Mouse (Mus musculus): Measurements from ENCODE around the gene Ranbp17.

Gene Ranbp17

GRCm38 (mm10) chr11:33195531-33196446, 317.8 kb downstream of the Ranbp17 start:
- DNase-seq = no peak

- no peak for DNase-seq
These were observed 318.5 kb downstream of the Ranbp17 start for GRCm38 (mm10) chr11:33195061-33195460.

GRCm38 (mm10) chr11:33193695-33194094, 319.9 kb downstream of the Ranbp17 start:
- no peak for DNase-seq

GRCm38 (mm10) chr11:33181804-33182203, 331.7 kb downstream of the Ranbp17 start:
- no peak for DNase-seq

GRCm38 (mm10) chr11:33180701-33181116, 332.8 kb downstream of the Ranbp17 start:
- DNase-seq = no peak

GRCm38 (mm10) chr11:33179802-33180201, 333.7 kb downstream of the Ranbp17 start:
- no peak for DNase-seq

GRCm38 (mm10) chr11:33176525-33177245, 336.9 kb downstream of the Ranbp17 start:
- DNase-seq = peak; percentile 34 to 63

- DNase-seq = no peak
These were observed 337.8 kb downstream of the Ranbp17 start for GRCm38 (mm10) chr11:33175768-33176167.

- DNase-seq = peak; percentile 40 to 75
These were observed 343.1 kb downstream of the Ranbp17 start for GRCm38 (mm10) chr11:33170489-33170888.

GRCm38 (mm10) chr11:33162998-33163506, 350.5 kb downstream of the Ranbp17 start, which contains the start of gene Npm1:
Gene Npm1, minus strand, starts transcription at chr11:33163206.
- peak; percentile 99 for DNase-seq

- peak; percentile 64 to 80 for DNase-seq
These were observed 351.1 kb downstream of the Ranbp17 start for GRCm38 (mm10) chr11:33162211-33162997.

All from kidney, postnatal 36 days (tissue).